Mouse (Mus musculus): ENCODE data around the gene Ccng2. TPM values are rescaled to one million over a fixed set of nuclear protein-coding genes. Genes with fewer than 3 reads are reported as not detected.

Gene Ccng2
- polyA plus RNA-seq, 1 experiment: not detected

- Histone ChIP-seq H3K27ac (ENCODE audit: insufficient read depth, low read depth, low read length) (no peak overlapping the region), H3K4me1 (ENCODE audit: control insufficient read depth, insufficient read depth, low read length) (no peaks in the 10 kb centered on the region), H3K4me3 (ENCODE audit: insufficient read depth, low read depth, low read length) (no peak overlapping the region)
- 79% methylated on average over 2 of the region's 2 CpGs for WGBS
- TF ChIP-seq POLR2A (IDR thresholded peaks at IDR 0.05; ENCODE audit: insufficient read depth, low read depth, low read length): no peak
- TF ChIP-seq CTCF (IDR thresholded peaks at IDR 0.05; ENCODE audit: insufficient read depth, low read depth, low read length): no peak
Observed at GRCm38 (mm10) chr5:93234605-93235004, 32.5 kb upstream of the Ccng2 start.

- TF ChIP-seq CTCF (IDR thresholded peaks at IDR 0.05; ENCODE audit: insufficient read depth, low read depth, low read length) (no peak), POLR2A (IDR thresholded peaks at IDR 0.05; ENCODE audit: insufficient read depth, low read depth, low read length) (no peak)
- H3K4me3 ChIP-seq (ENCODE audit: insufficient read depth, low read depth, low read length): no peak overlapping the region
- H3K4me1 ChIP-seq (ENCODE audit: control insufficient read depth, insufficient read depth, low read length): no peaks in the 10 kb centered on the region
- WGBS: 79% methylated on average over 3 of the region's 3 CpGs
- H3K27ac ChIP-seq (ENCODE audit: insufficient read depth, low read depth, low read length): no peak overlapping the region
Observed at GRCm38 (mm10) chr5:93235888-93236287, 31.2 kb upstream of the Ccng2 start.

DNA sequence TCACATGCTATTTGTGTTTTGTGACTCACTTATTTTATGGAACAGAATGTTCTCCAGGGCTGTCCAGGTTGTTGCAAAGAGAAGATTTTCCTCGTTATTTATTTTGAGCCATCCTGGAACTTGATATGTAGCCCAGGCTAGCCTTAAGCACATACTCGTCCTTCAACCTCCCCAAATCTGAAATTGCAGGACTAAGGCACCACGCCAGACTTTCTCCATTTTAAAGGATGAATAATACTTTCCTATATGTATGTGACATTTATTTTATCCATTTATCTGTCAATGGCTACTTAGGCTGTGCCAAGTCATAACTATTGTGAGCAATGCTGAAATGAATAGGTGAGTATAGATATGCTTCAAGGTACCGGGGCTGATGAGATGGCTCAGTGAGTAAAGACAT is 30.5 kb upstream of the Ccng2 start:
- no peaks in the 10 kb centered on the region for H3K4me1 ChIP-seq (ENCODE audit: control insufficient read depth, insufficient read depth, low read length)
- H3K4me3 ChIP-seq (ENCODE audit: insufficient read depth, low read depth, low read length): no peak overlapping the region
- WGBS: 85% methylated on average over 4 of the region's 4 CpGs
- H3K27ac ChIP-seq (ENCODE audit: insufficient read depth, low read depth, low read length): no peak overlapping the region
- TF ChIP-seq POLR2A (IDR thresholded peaks at IDR 0.05; ENCODE audit: insufficient read depth, low read depth, low read length) (no peak), CTCF (IDR thresholded peaks at IDR 0.05; ENCODE audit: insufficient read depth, low read depth, low read length) (no peak)

GRCm38 (mm10) chr5:93239590-93240544 is 27.2 kb upstream of the Ccng2 start:
- no peak for TF ChIP-seq CTCF (IDR thresholded peaks at IDR 0.05; ENCODE audit: insufficient read depth, low read depth, low read length)
- TF ChIP-seq POLR2A (IDR thresholded peaks at IDR 0.05; ENCODE audit: insufficient read depth, low read depth, low read length): no peak
- Histone ChIP-seq H3K27ac (ENCODE audit: insufficient read depth, low read depth, low read length) (no peak overlapping the region), H3K4me1 (ENCODE audit: control insufficient read depth, insufficient read depth, low read length) (no peaks in the 10 kb centered on the region), H3K4me3 (ENCODE audit: insufficient read depth, low read depth, low read length) (no peak overlapping the region)
- 89% methylated on average over 8 of the region's 8 CpGs for WGBS

- Histone ChIP-seq H3K4me3 (ENCODE audit: insufficient read depth, low read depth, low read length) (no peak overlapping the region), H3K27ac (ENCODE audit: insufficient read depth, low read depth, low read length) (no peak overlapping the region), H3K4me1 (ENCODE audit: control insufficient read depth, insufficient read depth, low read length) (no peaks in the 10 kb centered on the region)
- no peak for TF ChIP-seq POLR2A (IDR thresholded peaks at IDR 0.05; ENCODE audit: insufficient read depth, low read depth, low read length)
- 68% methylated on average over 2 of the region's 2 CpGs for WGBS
Observed at GRCm38 (mm10) chr5:93245280-93245679, 21.8 kb upstream of the Ccng2 start.

DNA sequence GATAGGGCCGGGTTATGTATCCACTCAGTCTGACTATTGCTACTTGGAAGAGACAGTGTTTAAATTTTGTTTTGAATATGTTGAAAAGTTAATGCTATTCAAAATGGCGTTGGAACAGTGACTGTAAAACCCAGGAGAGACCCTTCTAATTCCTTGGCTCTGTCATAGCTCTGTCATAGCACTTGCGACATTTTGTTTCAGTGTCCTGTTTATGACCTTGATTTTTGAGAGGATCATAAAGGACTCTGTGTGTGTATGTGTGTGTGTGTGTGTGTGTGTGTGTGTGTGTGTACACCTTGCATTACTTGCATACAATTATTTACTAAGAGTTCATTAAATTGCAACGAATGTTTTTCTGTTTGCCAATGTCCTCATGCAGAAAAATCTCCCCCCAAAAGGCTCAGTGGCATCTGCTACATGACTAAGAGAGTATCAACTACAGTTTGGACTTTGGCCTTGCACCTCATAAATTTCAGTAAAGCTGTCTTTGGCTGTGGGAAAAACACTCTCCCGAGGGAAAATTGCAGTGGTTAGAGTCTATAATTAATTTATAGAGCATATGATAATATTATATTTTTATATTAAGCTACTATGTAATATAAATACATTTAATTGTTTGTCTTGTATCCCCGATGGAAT is 17.0 kb upstream of the Ccng2 start:
- TF ChIP-seq POLR2A (IDR thresholded peaks at IDR 0.05; ENCODE audit: insufficient read depth, low read depth, low read length) (no peak), CTCF (IDR thresholded peaks at IDR 0.05; ENCODE audit: insufficient read depth, low read depth, low read length) (no peak)
- Histone ChIP-seq H3K4me3 (ENCODE audit: insufficient read depth, low read depth, low read length) (no peak overlapping the region), H3K27ac (ENCODE audit: insufficient read depth, low read depth, low read length) (no peak overlapping the region), H3K4me1 (ENCODE audit: control insufficient read depth, insufficient read depth, low read length) (no peaks in the 10 kb centered on the region)
- WGBS: 81% methylated on average over 6 of the region's 6 CpGs

- TF ChIP-seq POLR2A (IDR thresholded peaks at IDR 0.05; ENCODE audit: insufficient read depth, low read depth, low read length): no peak
- TF ChIP-seq CTCF (IDR thresholded peaks at IDR 0.05; ENCODE audit: insufficient read depth, low read depth, low read length): no peak
- H3K4me3 ChIP-seq (ENCODE audit: insufficient read depth, low read depth, low read length): no peak overlapping the region
- H3K4me1 ChIP-seq (ENCODE audit: control insufficient read depth, insufficient read depth, low read length): no peaks in the 10 kb centered on the region
- no peak overlapping the region for H3K27ac ChIP-seq (ENCODE audit: insufficient read depth, low read depth, low read length)
- WGBS: 77% methylated on average over 12 of the region's 12 CpGs
Observed at GRCm38 (mm10) chr5:93251001-93251760, 15.9 kb upstream of the Ccng2 start.

DNA sequence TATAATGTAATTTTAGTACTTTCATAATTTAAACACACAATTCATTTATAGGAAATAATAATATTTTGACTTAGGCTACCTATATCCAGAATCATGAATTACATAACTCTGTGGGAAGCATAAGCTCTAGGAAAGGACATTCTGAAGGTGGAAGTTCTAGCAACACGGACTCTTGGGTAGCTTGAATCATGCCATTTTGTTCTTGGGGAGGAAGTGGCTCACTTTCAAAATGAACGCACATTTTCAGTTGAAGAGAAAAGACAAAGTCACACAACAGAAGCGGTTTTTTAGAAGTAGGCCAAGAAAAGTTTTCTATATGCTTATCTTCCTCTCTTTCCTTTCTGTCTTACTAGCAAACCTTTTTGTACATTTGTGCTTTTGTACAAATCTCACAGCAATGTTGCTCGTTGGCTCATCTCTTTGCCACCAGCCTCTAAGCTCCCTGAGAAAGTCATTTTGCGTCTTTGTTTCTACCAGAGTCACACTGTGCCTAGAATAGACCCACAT is 11.2 kb upstream of the Ccng2 start:
- H3K4me1 ChIP-seq (ENCODE audit: control insufficient read depth, insufficient read depth, low read length): no peaks in the 10 kb centered on the region
- no peak overlapping the region for H3K4me3 ChIP-seq (ENCODE audit: insufficient read depth, low read depth, low read length)
- TF ChIP-seq CTCF (IDR thresholded peaks at IDR 0.05; ENCODE audit: insufficient read depth, low read depth, low read length) (no peak), POLR2A (IDR thresholded peaks at IDR 0.05; ENCODE audit: insufficient read depth, low read depth, low read length) (no peak)
- 85% methylated on average over 5 of the region's 5 CpGs for WGBS
- no peak overlapping the region for H3K27ac ChIP-seq (ENCODE audit: insufficient read depth, low read depth, low read length)

Measured in olfactory bulb, adult 2 months (tissue).